Mouse (Mus musculus) embryonic fibroblast, embryonic 13.5 days (primary cell): ENCODE measurements at regions not wholly inside any gene's neighbourhood (a gene's known extent, or its start where the extent isn't known, plus 50 kb on each side); places are given as distances from the start of the nearest gene placed in this dataset.

Experiments
- H3K27ac ChIP-seq: 2 replicates; pipeline ENCODE4 v1.5.1; 2012; ENCODE audit warnings: low read length, control low read depth, inconsistent platforms; ENCODE audit not compliant: insufficient read depth
- H3K4me1 ChIP-seq: 2 replicates; pipeline ENCODE4 v1.6.1; 2011; ENCODE audit warnings: low read length; ENCODE audit not compliant: control insufficient read depth, insufficient read depth
- H3K4me3 ChIP-seq: 2 replicates; pipeline ENCODE4 v1.5.1; 2011; ENCODE audit warnings: mild to moderate bottlenecking, control low read depth, low read length; ENCODE audit not compliant: insufficient read depth
- CTCF ChIP-seq: IDR thresholded peaks from 2 replicates; pipeline ENCODE4 v1.5.1; 2011; ENCODE audit warnings: mild to moderate bottlenecking, control low read depth, low read length, moderate library complexity, borderline replicate concordance; ENCODE audit not compliant: insufficient read depth
- POLR2A ChIP-seq: IDR thresholded peaks from 2 replicates; pipeline ENCODE4 v1.6.1; 2011; ENCODE audit warnings: low read depth, mild to moderate bottlenecking, control low read depth, low read length, moderate library complexity

- TF ChIP-seq POLR2A (no peak), CTCF (no peak)
- H3K4me3 ChIP-seq: no peak overlapping the region
- peak overlapping the region; percentile 23; the same call in 1 of the 2 replicates for H3K27ac ChIP-seq
Observed at GRCm38 (mm10) chr4:82164058-82164457, 541.5 kb downstream of the Nfib start.

GRCm38 (mm10) chr4:82161818-82162217, 543.7 kb downstream of the Nfib start:
- H3K4me3 ChIP-seq: no peak overlapping the region

More at GRCm38 (mm10) chr4:82164058-82164457, 541.5 kb downstream of the Nfib start:
- H3K4me1 ChIP-seq: peaks cover 21% of the 10 kb centered on the region

GRCm38 (mm10) chr4:82161232-82161631, 544.3 kb downstream of the Nfib start:
- peaks cover 17% of the 10 kb centered on the region for H3K4me1 ChIP-seq
- no peak for TF ChIP-seq CTCF
- no peak for TF ChIP-seq POLR2A
- H3K4me3 ChIP-seq: no peak overlapping the region
- H3K27ac ChIP-seq: no peak overlapping the region

More at GRCm38 (mm10) chr4:82161818-82162217, 543.7 kb downstream of the Nfib start:
- Histone ChIP-seq H3K4me1 (peaks cover 21% of the 10 kb centered on the region), H3K27ac (no peak overlapping the region)
- no peak for TF ChIP-seq POLR2A
- TF ChIP-seq CTCF: no peak

GRCm38 (mm10) chr4:82160233-82160632, 545.3 kb downstream of the Nfib start:
- Histone ChIP-seq H3K27ac (no peak overlapping the region), H3K4me3 (no peak overlapping the region), H3K4me1 (peaks cover 12% of the 10 kb centered on the region)
- no peak for TF ChIP-seq POLR2A
- TF ChIP-seq CTCF: no peak

- TF ChIP-seq CTCF: no peak
- TF ChIP-seq POLR2A: no peak
- H3K4me3 ChIP-seq: no peak overlapping the region
- no peaks in the 10 kb centered on the region for H3K4me1 ChIP-seq
- H3K27ac ChIP-seq: no peak overlapping the region
Observed at GRCm38 (mm10) chr4:82155642-82156320, 549.8 kb downstream of the Nfib start.

GRCm38 (mm10) chr4:82154021-82154555, 551.5 kb downstream of the Nfib start:
- Histone ChIP-seq H3K4me3 (no peak overlapping the region), H3K27ac (no peak overlapping the region), H3K4me1 (no peaks in the 10 kb centered on the region)
- TF ChIP-seq POLR2A (no peak), CTCF (no peak)

- TF ChIP-seq POLR2A (no peak), CTCF (no peak)
- Histone ChIP-seq H3K4me1 (no peaks in the 10 kb centered on the region), H3K27ac (no peak overlapping the region), H3K4me3 (no peak overlapping the region)
Observed at GRCm38 (mm10) chr4:82153604-82154003, 551.9 kb downstream of the Nfib start.

- no peak overlapping the region for H3K4me3 ChIP-seq
- no peak for TF ChIP-seq CTCF
- TF ChIP-seq POLR2A: no peak
- H3K27ac ChIP-seq: no peak overlapping the region
- H3K4me1 ChIP-seq: no peaks in the 10 kb centered on the region
Observed at GRCm38 (mm10) chr4:82149957-82150356, 555.6 kb downstream of the Nfib start.

- Histone ChIP-seq H3K27ac (no peak overlapping the region), H3K4me3 (no peak overlapping the region), H3K4me1 (no peaks in the 10 kb centered on the region)
- TF ChIP-seq CTCF (no peak), POLR2A (no peak)
Observed at GRCm38 (mm10) chr4:82148129-82149064, 557.2 kb downstream of the Nfib start.
